Mouse (Mus musculus) thymus, postnatal 4 days (tissue): Measurements from ENCODE around the gene Mt3.
"Not testable (repeated sequence)": the region's sequence is repeated elsewhere in the genome, so short reads cannot be mapped to it uniquely, and the experiment has no call there.

Experiments
- DNase-seq: peaks from one replicate; pipeline ENCODE4 v3.0.0; 2021

Gene Mt3

GRCm38 (mm10) chr8:94154537-94154936 is 2.1 kb downstream of the Mt3 start:
- DNase-seq: no peak

GRCm38 (mm10) chr8:94156092-94156491 is 3.7 kb downstream of the Mt3 start:
- DNase-seq: no peak

GRCm38 (mm10) chr8:94165772-94166171 is 13.4 kb downstream of the Mt3 start:
- not testable (repeated sequence) for DNase-seq

GRCm38 (mm10) chr8:94167244-94167643 is 14.8 kb downstream of the Mt3 start:
- peak; percentile 91 for DNase-seq

GRCm38 (mm10) chr8:94169547-94169946 is 17.1 kb downstream of the Mt3 start:
- DNase-seq: no peak

GRCm38 (mm10) chr8:94171321-94171755 is 18.9 kb downstream of the Mt3 start:
- DNase-seq: no peak

GRCm38 (mm10) chr8:94172075-94172808 is 19.8 kb downstream of the Mt3 start, which contains the start of gene Mt2:
TSS of gene Mt2 (plus strand) at chr8:94172664.
- peak; percentile 61 for DNase-seq

GRCm38 (mm10) chr8:94172809-94173732 is 20.7 kb downstream of the Mt3 start:
- DNase-seq: peak; percentile 76

GRCm38 (mm10) chr8:94173848-94174403 is 21.5 kb downstream of the Mt3 start:
- no peak for DNase-seq

GRCm38 (mm10) chr8:94174619-94175213 is 22.3 kb downstream of the Mt3 start:
- DNase-seq: no peak

- DNase-seq: no peak
Measured at GRCm38 (mm10) chr8:94177716-94178390, 25.4 kb downstream of the Mt3 start.

GRCm38 (mm10) chr8:94178857-94179712 is 26.7 kb downstream of the Mt3 start, which contains the start of gene Mt1:
TSS of gene Mt1 (plus strand) at chr8:94179082.
- DNase-seq: peak; percentile 55

- no peak for DNase-seq
Measured at GRCm38 (mm10) chr8:94179713-94180560, 27.5 kb downstream of the Mt3 start.

- DNase-seq: no peak
Measured at GRCm38 (mm10) chr8:94180561-94180908, 28.1 kb downstream of the Mt3 start.

- DNase-seq: no peak
Measured at GRCm38 (mm10) chr8:94182055-94182929, 29.9 kb downstream of the Mt3 start.

GRCm38 (mm10) chr8:94183117-94183516 is 30.7 kb downstream of the Mt3 start:
- DNase-seq: peak; percentile 86

- no peak for DNase-seq
Measured at GRCm38 (mm10) chr8:94184357-94184843, 32.0 kb downstream of the Mt3 start.

GRCm38 (mm10) chr8:94185791-94186190 is 33.4 kb downstream of the Mt3 start:
- DNase-seq: no peak

- peak; percentile 92 for DNase-seq
Measured at GRCm38 (mm10) chr8:94186542-94186941, 34.1 kb downstream of the Mt3 start.
